Comparison of ENCODE assay signal across 9 mouse cellular contexts in the genomic region with DNA sequence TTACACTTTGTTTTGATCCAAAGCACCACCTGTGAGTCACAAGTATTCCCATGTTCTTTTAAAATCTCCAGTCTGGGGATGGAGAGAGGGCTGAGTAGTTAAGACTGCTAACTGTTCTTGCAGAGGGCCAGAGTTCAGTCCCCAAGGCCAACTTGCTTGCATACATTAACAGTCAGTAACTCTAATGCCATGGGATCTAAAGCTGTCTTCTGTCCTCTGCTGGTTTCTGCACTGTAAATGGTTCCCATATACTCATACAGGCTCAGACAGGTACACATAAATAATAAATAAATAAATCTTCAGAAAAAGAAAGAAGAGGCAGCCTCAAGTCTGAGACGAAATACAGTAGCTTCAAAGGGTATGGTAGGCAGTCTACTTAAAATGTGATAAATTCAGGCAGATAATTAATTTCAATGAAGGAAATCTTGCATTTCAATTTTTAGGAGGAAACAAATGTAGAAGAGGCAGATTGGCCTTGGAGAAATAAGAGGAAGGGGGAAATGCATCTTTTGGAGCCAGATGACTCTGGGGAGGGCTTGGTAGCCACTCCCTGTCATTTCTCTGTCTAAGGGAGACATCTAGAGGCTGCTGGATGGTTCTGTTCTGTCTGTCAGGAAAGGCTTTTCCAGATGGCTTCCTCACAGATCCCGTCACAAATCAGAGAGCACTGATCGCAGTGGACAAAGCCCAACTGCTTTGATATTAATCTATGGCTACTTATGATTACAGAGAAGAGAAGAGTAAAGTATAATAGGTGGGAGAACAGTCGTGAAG. TPM values are rescaled to one million over a fixed set of nuclear protein-coding genes. Genes with fewer than 3 reads are reported as not detected.
DNase-seq lines count a peak whose midpoint lies in the region; TF ChIP-seq lines count a peak whose summit lies in the region.
"Had no signal": no experiment of that assay in that cellular context is flagged by ENCODE, and none has a peak within 500 bp of the region (broad histone marks: within the 10 kb centered on the region; RNA-seq: fewer than 3 reads in every experiment).

No protein-coding gene starts in this region.

- H3K4me1 ChIP-seq in cerebellum, adult 2 months (ENCODE audit: control insufficient read depth, insufficient read depth, low read length) = no peaks in the 10 kb centered on the region

- TF ChIP-seq POLR2A in cerebellum, adult 2 months (IDR thresholded peaks at IDR 0.05; ENCODE audit: borderline replicate concordance, insufficient read depth, low read length) = no peak

- TF ChIP-seq CTCF in cerebellum, adult 2 months (IDR thresholded peaks at IDR 0.05; ENCODE audit: borderline replicate concordance, insufficient read depth, low read depth, low read length) = peak; percentile 51; the same call in 1 of the 2 replicates

- no peak overlapping the region for H3K27ac ChIP-seq in cerebellum, adult 2 months (ENCODE audit: insufficient read depth, low read length)
- H3K27ac ChIP-seq: macrophage had no signal

- H3K4me3 ChIP-seq in cerebellum, adult 2 months (replicated peaks; ENCODE audit: insufficient read depth, low read depth, low read length) = no peak overlapping the region

- no peak for DNase-seq in cerebellum, adult 2 months
- DNase-seq in cerebellum, adult 11 months = no peak
- DNase-seq in left cerebral cortex, adult 18-20 months (ENCODE audit: low spot score in 2 of 2) = peak; percentile 12 to 22
- no peak for DNase-seq in left cerebral cortex, adult 8-10 months (ENCODE audit: low spot score in 2 of 2)
- DNase-seq in ES-CJ7 (ENCODE audit: low read depth, low spot score) = peak; percentile 23
- peak; percentile 43 for DNase-seq in kidney, postnatal 14 days
- DNase-seq in telencephalon, adult 2 months (ENCODE audit: low read depth, low spot score) = peak; percentile 28
- no peak for DNase-seq in urinary bladder, postnatal 4 days (ENCODE audit: low spot score in 2 of 2)

- WGBS in cerebellum, adult 2 months = 43% methylated on average over 4 of the region's 4 CpGs

- no peaks in the 10 kb centered on the region for H3K27me3 ChIP-seq in cerebellum, adult 2 months (ENCODE audit: control insufficient read depth, insufficient read depth, low read length)

RNA-seq across cellular contexts. Expression of a gene that starts 16.2 kb away (rescaled TPM):
- polyA plus RNA-seq in cerebellum, adult 2 months (2012; rRNA removed) = 8.7 and 9.5 TPM in 2 replicates
- total RNA-seq in left cerebral cortex, adult 18-20 months (2021) = 10 to 100 TPM; 47.9 to 49.9 TPM
- total RNA-seq in left cerebral cortex, adult 8-10 months (2022) = 10 to 100 TPM; 40.3 to 52.2 (median 46.6) TPM

RNA-seq across cellular contexts. Expression of a gene that starts 18.6 kb away (rescaled TPM):
- 16.4 and 17.2 TPM in 2 replicates for polyA plus RNA-seq in cerebellum, adult 2 months (2012; rRNA removed)
- 10 to 100 TPM; 55.5 to 64.0 TPM for total RNA-seq in left cerebral cortex, adult 18-20 months (2021)
- total RNA-seq in left cerebral cortex, adult 8-10 months (2022) = 10 to 100 TPM; 58.0 to 62.1 (median 60.6) TPM

Comparison
In these comparisons a context has a peak if more than half of its experiments do, and no peak if none do; other contexts are left out.
1. DNase-seq: peak in left cerebral cortex, adult 18-20 months (2 of 2), ES-CJ7 (single experiment), kidney, postnatal 14 days (single experiment) and telencephalon, adult 2 months (single experiment); none in cerebellum, adult 2 months (0 of 2), cerebellum, adult 11 months (single experiment), left cerebral cortex, adult 8-10 months (0 of 2) and urinary bladder, postnatal 4 days (0 of 2).